Mouse (Mus musculus): ENCODE results near the gene Insyn1. TPM values are rescaled to one million over a fixed set of nuclear protein-coding genes. Genes with fewer than 3 reads are reported as not detected.

Insyn1 gene
- polyA plus RNA-seq, 1 experiment = 130 TPM

DNA sequence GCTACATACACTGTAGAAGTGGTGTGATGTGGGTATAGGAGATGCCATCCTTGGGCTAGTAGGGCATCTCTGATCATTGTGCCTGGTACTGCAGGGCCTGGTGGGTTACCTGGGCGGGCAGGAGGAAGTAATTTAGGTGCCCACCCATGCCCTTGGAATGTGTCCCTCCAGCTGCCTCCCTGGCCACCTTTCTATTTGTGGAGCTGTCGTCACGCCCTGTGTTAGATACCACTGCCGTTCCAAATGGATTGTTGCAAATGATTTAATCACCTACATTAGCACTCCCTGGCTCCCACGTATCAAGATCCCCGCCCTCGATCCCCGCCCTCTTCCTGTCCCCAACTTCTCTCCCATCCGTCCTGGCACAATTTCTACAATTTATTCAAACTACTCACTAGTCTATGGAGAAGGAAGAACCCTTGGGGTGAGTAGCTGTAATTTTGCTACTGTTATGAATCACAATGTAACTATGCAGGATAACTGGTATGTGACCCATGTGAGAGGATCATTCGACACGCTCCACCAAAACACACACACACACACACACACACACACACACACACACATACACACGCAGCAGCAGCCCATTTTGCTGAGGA, 40.3 kb upstream of the Insyn1 start:
- TF ChIP-seq CTCF (IDR thresholded peaks at IDR 0.05; ENCODE audit: extremely low read depth, insufficient read depth, low read length) (no peak), POLR2A (IDR thresholded peaks at IDR 0.05; ENCODE audit: extremely low read depth, insufficient read depth, low read length) (no peak)
- no peak overlapping the region for H3K4me3 ChIP-seq (ENCODE audit: insufficient read depth, low read length)
- H3K4me1 ChIP-seq (ENCODE audit: control insufficient read depth, insufficient read depth, low read length) = peaks cover 9% of the 10 kb centered on the region
- no peak overlapping the region for H3K27ac ChIP-seq (ENCODE audit: insufficient read depth, low read length)

- no peak for TF ChIP-seq CTCF (IDR thresholded peaks at IDR 0.05; ENCODE audit: extremely low read depth, insufficient read depth, low read length)
- H3K4me1 ChIP-seq (ENCODE audit: control insufficient read depth, insufficient read depth, low read length) = peaks cover 3% of the 10 kb centered on the region; the same call in 1 of the 2 replicates
- H3K27ac ChIP-seq (ENCODE audit: insufficient read depth, low read length) = no peak overlapping the region
- H3K4me3 ChIP-seq (ENCODE audit: insufficient read depth, low read length) = no peak overlapping the region
Observed at GRCm38 (mm10) chr9:58449526-58449925, 38.9 kb upstream of the Insyn1 start.

- Histone ChIP-seq H3K4me1 (ENCODE audit: control insufficient read depth, insufficient read depth, low read length) (peaks cover 2% of the 10 kb centered on the region; the same call in 1 of the 2 replicates), H3K27ac (ENCODE audit: insufficient read depth, low read length) (no peak overlapping the region), H3K4me3 (ENCODE audit: insufficient read depth, low read length) (no peak overlapping the region)
- TF ChIP-seq CTCF (IDR thresholded peaks at IDR 0.05; ENCODE audit: extremely low read depth, insufficient read depth, low read length) (no peak), POLR2A (IDR thresholded peaks at IDR 0.05; ENCODE audit: extremely low read depth, insufficient read depth, low read length) (no peak)
Observed at GRCm38 (mm10) chr9:58453791-58454378, 34.5 kb upstream of the Insyn1 start.

DNA sequence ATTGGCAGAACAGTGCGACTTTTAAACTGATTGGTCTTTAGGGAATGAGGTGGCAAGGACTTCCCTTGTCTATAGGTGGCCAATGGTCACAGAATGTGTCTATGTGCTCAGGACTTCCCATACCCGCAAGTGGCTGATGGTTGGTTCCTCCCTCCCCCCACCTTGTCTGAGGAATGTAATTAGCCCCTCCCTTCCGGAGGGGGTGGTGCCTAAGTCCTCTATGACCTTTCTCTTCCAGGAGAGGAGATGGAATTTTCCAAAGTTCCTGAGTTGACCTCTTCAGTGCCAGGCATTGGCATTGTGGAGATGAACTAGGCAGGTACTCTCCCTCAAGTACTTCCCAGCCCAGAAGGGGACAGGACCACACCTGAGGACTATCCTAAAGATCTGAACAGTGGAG, 33.5 kb upstream of the Insyn1 start:
- Histone ChIP-seq H3K4me3 (ENCODE audit: insufficient read depth, low read length) (no peak overlapping the region), H3K4me1 (ENCODE audit: control insufficient read depth, insufficient read depth, low read length) (peaks cover 2% of the 10 kb centered on the region; the same call in 1 of the 2 replicates), H3K27ac (ENCODE audit: insufficient read depth, low read length) (no peak overlapping the region)
- no peak for TF ChIP-seq CTCF (IDR thresholded peaks at IDR 0.05; ENCODE audit: extremely low read depth, insufficient read depth, low read length)
- TF ChIP-seq POLR2A (IDR thresholded peaks at IDR 0.05; ENCODE audit: extremely low read depth, insufficient read depth, low read length) = no peak

- Histone ChIP-seq H3K4me3 (ENCODE audit: insufficient read depth, low read length) (no peak overlapping the region), H3K27ac (ENCODE audit: insufficient read depth, low read length) (no peak overlapping the region), H3K4me1 (ENCODE audit: control insufficient read depth, insufficient read depth, low read length) (peaks cover 2% of the 10 kb centered on the region; the same call in 1 of the 2 replicates)
- TF ChIP-seq POLR2A (IDR thresholded peaks at IDR 0.05; ENCODE audit: extremely low read depth, insufficient read depth, low read length) (no peak), CTCF (IDR thresholded peaks at IDR 0.05; ENCODE audit: extremely low read depth, insufficient read depth, low read length) (no peak)
Observed at GRCm38 (mm10) chr9:58455798-58456197, 32.6 kb upstream of the Insyn1 start.

GRCm38 (mm10) chr9:58457481-58457955, 30.9 kb upstream of the Insyn1 start:
- TF ChIP-seq POLR2A (IDR thresholded peaks at IDR 0.05; ENCODE audit: extremely low read depth, insufficient read depth, low read length) = no peak
- TF ChIP-seq CTCF (IDR thresholded peaks at IDR 0.05; ENCODE audit: extremely low read depth, insufficient read depth, low read length) = no peak
- Histone ChIP-seq H3K4me3 (ENCODE audit: insufficient read depth, low read length) (no peak overlapping the region), H3K4me1 (ENCODE audit: control insufficient read depth, insufficient read depth, low read length) (peaks cover 2% of the 10 kb centered on the region; the same call in 1 of the 2 replicates), H3K27ac (ENCODE audit: insufficient read depth, low read length) (no peak overlapping the region)

- Histone ChIP-seq H3K27ac (ENCODE audit: insufficient read depth, low read length) (no peak overlapping the region), H3K4me1 (ENCODE audit: control insufficient read depth, insufficient read depth, low read length) (peaks cover 2% of the 10 kb centered on the region; the same call in 1 of the 2 replicates), H3K4me3 (ENCODE audit: insufficient read depth, low read length) (no peak overlapping the region)
- TF ChIP-seq POLR2A (IDR thresholded peaks at IDR 0.05; ENCODE audit: extremely low read depth, insufficient read depth, low read length) (no peak), CTCF (IDR thresholded peaks at IDR 0.05; ENCODE audit: extremely low read depth, insufficient read depth, low read length) (0 out of 2 replicates have a peak, but pooled peaks have one; percentile 8)
Observed at GRCm38 (mm10) chr9:58458341-58458740, 30.1 kb upstream of the Insyn1 start.

DNA sequence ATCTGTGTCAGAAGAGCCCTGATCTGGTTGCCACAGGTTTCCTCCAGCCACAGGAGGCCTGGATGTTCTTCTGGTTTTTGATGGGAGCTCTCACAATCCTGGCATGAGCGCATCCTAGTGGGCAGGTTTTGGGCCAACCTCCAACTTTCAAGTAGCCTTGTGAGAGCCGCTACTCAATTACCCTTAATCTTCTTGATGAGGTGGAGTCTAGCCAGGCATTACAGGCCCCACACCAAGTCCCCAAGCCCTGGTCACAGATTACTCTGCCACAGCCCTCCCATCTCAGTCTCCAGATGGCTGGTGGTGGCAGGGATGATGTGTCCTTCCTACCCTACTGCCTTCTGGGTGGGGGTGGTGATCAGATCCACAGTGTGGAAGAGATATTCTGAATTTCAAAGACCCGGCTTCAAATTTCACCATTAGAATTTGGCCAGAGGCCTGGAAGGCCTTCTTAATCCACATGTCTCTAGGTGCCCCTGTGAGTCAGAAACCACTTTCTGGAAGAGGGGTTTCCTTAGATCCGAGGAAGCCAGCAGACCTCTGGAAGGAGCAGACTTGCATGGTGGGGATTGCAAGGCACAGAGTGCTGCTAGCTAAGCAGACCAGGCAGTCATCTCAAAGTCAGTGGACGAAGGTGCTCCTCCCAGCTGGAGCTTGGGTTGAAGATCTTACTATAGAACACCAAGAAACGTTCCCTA, 29.4 kb upstream of the Insyn1 start:
- TF ChIP-seq POLR2A (IDR thresholded peaks at IDR 0.05; ENCODE audit: extremely low read depth, insufficient read depth, low read length) (no peak), CTCF (IDR thresholded peaks at IDR 0.05; ENCODE audit: extremely low read depth, insufficient read depth, low read length) (no peak)
- no peak overlapping the region for H3K27ac ChIP-seq (ENCODE audit: insufficient read depth, low read length)
- peaks cover 2% of the 10 kb centered on the region; the same call in 1 of the 2 replicates for H3K4me1 ChIP-seq (ENCODE audit: control insufficient read depth, insufficient read depth, low read length)
- no peak overlapping the region for H3K4me3 ChIP-seq (ENCODE audit: insufficient read depth, low read length)

DNA sequence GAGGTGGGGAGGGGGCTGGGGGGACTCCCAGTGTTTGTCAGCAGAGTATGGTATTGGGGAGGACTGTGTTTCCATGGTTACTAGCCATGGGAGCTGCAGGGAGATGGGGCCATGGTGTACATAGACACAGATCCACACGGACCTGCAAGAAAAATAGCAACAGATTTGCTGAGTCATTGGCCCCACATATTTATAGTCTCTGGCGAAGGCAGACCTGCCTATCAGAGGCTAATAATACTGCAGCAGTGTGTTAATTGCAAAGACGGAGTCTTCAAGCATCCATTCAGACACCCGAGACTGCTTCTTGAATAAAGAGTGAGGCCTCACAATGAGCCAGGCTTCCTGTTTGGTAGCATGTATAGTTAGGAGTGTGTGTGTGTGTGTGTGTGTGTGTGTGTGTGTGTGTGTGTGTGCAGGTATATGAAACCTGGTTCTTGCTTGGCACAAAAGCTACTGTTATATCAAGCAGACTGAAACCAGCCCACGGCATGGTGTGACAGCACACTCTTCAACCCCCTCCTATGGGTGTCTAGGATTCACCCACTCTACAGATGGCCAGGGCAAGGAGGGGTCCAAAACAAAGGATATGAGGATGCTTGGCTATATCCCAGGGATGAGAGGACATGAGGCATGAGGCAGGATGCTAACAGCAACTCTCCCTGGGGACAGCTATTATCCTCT, 20.9 kb upstream of the Insyn1 start:
- Histone ChIP-seq H3K4me1 (ENCODE audit: control insufficient read depth, insufficient read depth, low read length) (peaks cover 10% of the 10 kb centered on the region), H3K27ac (ENCODE audit: insufficient read depth, low read length) (peak overlapping the region; percentile 55; the same call in 1 of the 2 replicates), H3K4me3 (ENCODE audit: insufficient read depth, low read length) (no peak overlapping the region)
- TF ChIP-seq CTCF (IDR thresholded peaks at IDR 0.05; ENCODE audit: extremely low read depth, insufficient read depth, low read length) = no peak
